In the genomic region with DNA sequence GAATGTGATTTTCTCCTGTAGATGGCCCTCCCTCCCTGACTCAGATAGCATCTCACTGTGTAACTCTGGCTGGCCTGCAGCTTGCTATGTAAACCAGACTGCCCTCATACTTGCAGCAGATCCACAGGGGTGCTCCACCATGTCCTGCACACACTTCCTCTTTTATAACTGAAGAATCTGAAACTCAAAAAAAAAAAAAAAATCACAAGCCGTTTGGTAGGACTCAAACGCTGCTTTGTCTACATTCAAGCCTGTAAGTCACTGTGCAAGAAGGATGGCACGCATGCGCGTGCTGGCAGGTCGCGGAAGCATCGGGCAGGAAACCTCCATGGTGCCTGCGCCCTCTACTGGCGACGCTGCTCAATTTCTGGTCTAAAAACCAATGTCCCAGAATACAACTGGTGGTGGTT, we compare ENCODE assay signal across 7 mouse cellular contexts. TPM values are rescaled to one million over a fixed set of nuclear protein-coding genes. Genes with fewer than 3 reads are reported as not detected.
DNase-seq lines count a peak whose midpoint lies in the region; ATAC-seq lines count a peak whose summit lies in the region.

No protein-coding gene starts in this region.

- no peaks in the 10 kb centered on the region for H3K4me1 ChIP-seq in intestine, embryonic 15.5 days (replicated peaks)
- H3K4me1 ChIP-seq in midbrain, embryonic 10.5 days, result peaks cover 10% of the 10 kb centered on the region

- WGBS in intestine, embryonic 15.5 days, result 0% methylated on average over 11 of the region's 11 CpGs
- WGBS in midbrain, embryonic 10.5 days, result 0% methylated on average over 11 of the region's 11 CpGs

- H3K27me3 ChIP-seq in intestine, embryonic 15.5 days (replicated peaks), result no peaks in the 10 kb centered on the region
- no peaks in the 10 kb centered on the region; the same call in 1 of the 2 replicates for H3K27me3 ChIP-seq in midbrain, embryonic 10.5 days (ENCODE audit: low read depth, poor library complexity, severe bottlenecking)

- ATAC-seq in intestine, embryonic 15.5 days, result peak; percentile 87

- H3K27ac ChIP-seq in intestine, embryonic 15.5 days, result no peak overlapping the region
- peak overlapping the region; percentile 85 for H3K27ac ChIP-seq in midbrain, embryonic 10.5 days (replicated peaks)

- H3K9me3 ChIP-seq in intestine, embryonic 15.5 days, result no peaks in the 10 kb centered on the region
- no peaks in the 10 kb centered on the region for H3K9me3 ChIP-seq in midbrain, embryonic 10.5 days (replicated peaks)

- H3K4me2 ChIP-seq in intestine, embryonic 15.5 days (replicated peaks), result peak overlapping the region; percentile 42; the same call in 1 of the 2 replicates

- H3K9ac ChIP-seq in intestine, embryonic 15.5 days, result no peak overlapping the region

- DNase-seq in adrenal gland, adult (ENCODE audit: inconsistent age in 2 of 2, low spot score in 1 of 2), result peak; percentile 89 to 94
- peak; percentile 96 for DNase-seq in embryo, embryonic 11 days
- DNase-seq in gastrocnemius, postnatal 36 days, result peak; percentile 79 to 84
- DNase-seq in left cerebral cortex, postnatal 25 days (ENCODE audit: low spot score in 2 of 2), result peak; percentile 89 to 96
- peak; percentile 91 for DNase-seq in midbrain, embryonic 10.5 days (ENCODE audit: low spot score)
- DNase-seq in right cerebral cortex, postnatal 4 days, result peak; percentile 96

- no peaks in the 10 kb centered on the region for H3K36me3 ChIP-seq in intestine, embryonic 15.5 days
- no peaks in the 10 kb centered on the region for H3K36me3 ChIP-seq in midbrain, embryonic 10.5 days

- no peak overlapping the region for H3K4me3 ChIP-seq in intestine, embryonic 15.5 days (replicated peaks)
- peak overlapping the region; percentile 46 for H3K4me3 ChIP-seq in midbrain, embryonic 10.5 days

- intact Hi-C loops in gastrocnemius, postnatal 36 days (cut with DNase I), result loop anchor here (5.0 kb wide), 1 partner anchor 46 kb away; no protein-coding TSS in a partner anchor
- intact Hi-C loops in left cerebral cortex, postnatal 25 days (cut with DNase I), result loop anchor here (1.0 to 5.0 kb wide), 2 partner anchors 46 to 110 kb away; no protein-coding TSS in a partner anchor

RNA-seq across cellular contexts. Expression of gene Ctse, which starts 19.8 kb away (rescaled TPM):
- total RNA-seq in gastrocnemius, postnatal 36 days (2021), result under 1 TPM in 1 of 2 experiments, not detected in 1; 0.28 TPM
- 0.85 and 2.1 TPM in 2 replicates for polyA plus RNA-seq in intestine, embryonic 15.5 days (2015; fragmentation: Nextera tagmentation; extraction: Ambion mirVana)
- not detected for total RNA-seq in left cerebral cortex, postnatal 25 days (2021)
- 0.07 TPM in 1 of 2 replicates, not detected in the other for polyA plus RNA-seq in midbrain, embryonic 10.5 days (2016; fragmentation: Nextera tagmentation; extraction: Ambion mirVana)

RNA-seq across cellular contexts. Expression of gene Rab7b, which starts 30.5 kb away (rescaled TPM):
- total RNA-seq in gastrocnemius, postnatal 36 days (2021), result 1 to 10 TPM; 2.8 to 2.9 TPM
- polyA plus RNA-seq in intestine, embryonic 15.5 days (2015; fragmentation: Nextera tagmentation; extraction: Ambion mirVana), result 4.2 and 5.0 TPM in 2 replicates
- total RNA-seq in left cerebral cortex, postnatal 25 days (2021), result 1 to 10 TPM; 3.1 to 4.0 TPM
- 0.77 and 1.4 TPM in 2 replicates for polyA plus RNA-seq in midbrain, embryonic 10.5 days (2016; fragmentation: Nextera tagmentation; extraction: Ambion mirVana)

RNA-seq across cellular contexts. Expression of gene Avpr1b, which starts 58.9 kb away (rescaled TPM):
- not detected for total RNA-seq in gastrocnemius, postnatal 36 days (2021)
- polyA plus RNA-seq in intestine, embryonic 15.5 days (2015; fragmentation: Nextera tagmentation; extraction: Ambion mirVana), result not detected in 2 replicates
- total RNA-seq in left cerebral cortex, postnatal 25 days (2021), result not detected
- polyA plus RNA-seq in midbrain, embryonic 10.5 days (2016; fragmentation: Nextera tagmentation; extraction: Ambion mirVana), result 0.04 TPM in 1 of 2 replicates, not detected in the other
